Mouse (Mus musculus) myocyte (in vitro differentiated cells): ENCODE results near the gene Zscan4-ps2. TPM values are rescaled to one million over a fixed set of nuclear protein-coding genes. Genes with fewer than 3 reads are reported as not detected.
"Not testable (repeated sequence)": the region's sequence is repeated elsewhere in the genome, so short reads cannot be mapped to it uniquely, and the experiment has no call there.

Source experiments
- H3K27me3 ChIP-seq: one replicate; pipeline ENCODE4 v1.6.1; 2011; ENCODE audit not compliant: control insufficient read depth, insufficient read depth, insufficient read length
- H3K36me3 ChIP-seq: one replicate; pipeline ENCODE4 v1.6.1; 2011; ENCODE audit not compliant: control insufficient read depth, insufficient read depth
- H3K4me2 ChIP-seq: one replicate; pipeline ENCODE4 v1.6.1; 2011; ENCODE audit warnings: low read depth, control low read depth
- H3K4me3 ChIP-seq: one replicate; pipeline ENCODE4 v1.5.1; 2011; ENCODE audit warnings: mild to moderate bottlenecking, control low read depth, moderate library complexity
- H3K79me2 ChIP-seq: one replicate; pipeline ENCODE4 v1.6.1; 2011; ENCODE audit not compliant: control insufficient read depth, insufficient read depth
- H3ac ChIP-seq: one replicate; pipeline ENCODE4 v1.6.1; 2011; ENCODE audit not compliant: control insufficient read depth, insufficient read length
- polyA plus RNA-seq: library from polyadenylated mRNA; unstranded; fragments of >200 nt; fragmentation: generic; extraction: Trizol; gene quantifications from one replicate; pipeline ENCODE4 v1.2.1, GENCODE M21; 2012; ENCODE audit warnings: missing spikeins

Gene Zscan4-ps2
- not detected for polyA plus RNA-seq

- not testable (repeated sequence) for H3K4me2 ChIP-seq, H3ac ChIP-seq, H3K27me3 ChIP-seq, H3K79me2 ChIP-seq, H3K36me3 ChIP-seq, H3K4me3 ChIP-seq
Measured at GRCm38 (mm10) chr7:11514010-11514409, at the start of gene Zscan4-ps2. Gene Zscan4-ps2, plus strand, starts transcription at chr7:11514310.

Other genes starting within 250 kb of the Zscan4-ps2 start
- gene Zscan4e, start 203.6 kb upstream of the Zscan4-ps2 start, polyA plus RNA-seq = not detected
- gene Zscan4f, start 116.4 kb upstream of the Zscan4-ps2 start, polyA plus RNA-seq = not detected
- gene Zscan4-ps3, start 95.0 kb downstream of the Zscan4-ps2 start, polyA plus RNA-seq = 0.02 TPM
- not detected for gene Vmn1r72, start 165.8 kb downstream of the Zscan4-ps2 start, polyA plus RNA-seq
- gene Vmn1r73, start 216.0 kb downstream of the Zscan4-ps2 start, polyA plus RNA-seq = not detected